In genomic region chr13:12228248-12228647, GRCm38 (mm10) we compare ENCODE assay signal across 25 mouse cellular contexts. TPM values are rescaled to one million over a fixed set of nuclear protein-coding genes. Genes with fewer than 3 reads are reported as not detected.
A peak's percentile ranks its signal among the peaks of the same experiment; 100 is the strongest.
DNase-seq lines count a peak whose midpoint lies in the region; ATAC-seq lines count a peak whose summit lies in the region.
"Had no signal": no experiment of that assay in that cellular context is flagged by ENCODE, and none has a peak within 500 bp of the region (broad histone marks: within the 10 kb centered on the region; RNA-seq: fewer than 3 reads in every experiment).

No protein-coding gene starts in this region.

- H3K27me3 ChIP-seq in embryonic facial prominence, embryonic 11.5 days (ENCODE audit: control insufficient read depth, insufficient read depth, low read length): no peaks in the 10 kb centered on the region
- H3K27me3 ChIP-seq in embryonic facial prominence, embryonic 10.5 days (replicated peaks; ENCODE audit: low read depth, poor library complexity, severe bottlenecking): no peaks in the 10 kb centered on the region
- no peaks in the 10 kb centered on the region for H3K27me3 ChIP-seq in kidney, embryonic 14.5 days (ENCODE audit: control insufficient read depth, insufficient read depth, low read length)
- H3K27me3 ChIP-seq in limb, embryonic 13.5 days: no peaks in the 10 kb centered on the region
- no peaks in the 10 kb centered on the region for H3K27me3 ChIP-seq in limb, embryonic 10.5 days (ENCODE audit: low read depth, poor library complexity, severe bottlenecking)
- H3K27me3 ChIP-seq: CH12.LX; embryonic facial prominence, embryonic 12.5 days; heart, embryonic 12.5 days; hindbrain, embryonic 13.5 days; limb, embryonic 12.5 days; liver, embryonic 13.5 days; stomach, embryonic 15.5 days had no signal

- no peak overlapping the region for H3K9ac ChIP-seq in embryonic facial prominence, embryonic 11.5 days (replicated peaks; ENCODE audit: low read length)
- no peak overlapping the region for H3K9ac ChIP-seq in kidney, embryonic 14.5 days (ENCODE audit: low read depth, low read length)
- H3K9ac ChIP-seq in limb, embryonic 13.5 days: no peak overlapping the region
- H3K9ac ChIP-seq: embryonic facial prominence, embryonic 12.5 days; heart, embryonic 12.5 days; hindbrain, embryonic 13.5 days; limb, embryonic 12.5 days; liver, embryonic 13.5 days; stomach, embryonic 15.5 days had no signal

- H3K4me1 ChIP-seq in embryonic facial prominence, embryonic 11.5 days (ENCODE audit: control insufficient read depth, insufficient read depth, low read length): no peaks in the 10 kb centered on the region
- H3K4me1 ChIP-seq in embryonic facial prominence, embryonic 10.5 days: no peaks in the 10 kb centered on the region
- H3K4me1 ChIP-seq in kidney, embryonic 14.5 days (ENCODE audit: control insufficient read depth, insufficient read depth, low read length): no peaks in the 10 kb centered on the region
- H3K4me1 ChIP-seq in limb, embryonic 13.5 days: no peaks in the 10 kb centered on the region
- H3K4me1 ChIP-seq in limb, embryonic 10.5 days: no peaks in the 10 kb centered on the region
- H3K4me1 ChIP-seq: embryonic facial prominence, embryonic 12.5 days; heart, embryonic 12.5 days; hindbrain, embryonic 13.5 days; limb, embryonic 12.5 days; liver, embryonic 13.5 days; stomach, embryonic 15.5 days had no signal

- no peaks in the 10 kb centered on the region for H3K9me3 ChIP-seq in embryonic facial prominence, embryonic 11.5 days (replicated peaks; ENCODE audit: control insufficient read depth, low read length)
- no peaks in the 10 kb centered on the region for H3K9me3 ChIP-seq in embryonic facial prominence, embryonic 10.5 days
- H3K9me3 ChIP-seq in kidney, embryonic 14.5 days (ENCODE audit: control insufficient read depth, low read length): no peaks in the 10 kb centered on the region
- H3K9me3 ChIP-seq in limb, embryonic 13.5 days: no peaks in the 10 kb centered on the region
- H3K9me3 ChIP-seq in limb, embryonic 10.5 days (replicated peaks): no peaks in the 10 kb centered on the region
- H3K9me3 ChIP-seq: embryonic facial prominence, embryonic 12.5 days; heart, embryonic 12.5 days; hindbrain, embryonic 13.5 days; limb, embryonic 12.5 days; liver, embryonic 13.5 days; stomach, embryonic 15.5 days had no signal

- H3K27ac ChIP-seq in embryonic facial prominence, embryonic 11.5 days (replicated peaks; ENCODE audit: low read depth, low read length): no peak overlapping the region
- H3K27ac ChIP-seq in embryonic facial prominence, embryonic 10.5 days (replicated peaks): no peak overlapping the region
- no peak overlapping the region for H3K27ac ChIP-seq in kidney, embryonic 14.5 days (ENCODE audit: low read depth, low read length)
- H3K27ac ChIP-seq in limb, embryonic 13.5 days: no peak overlapping the region
- no peak overlapping the region for H3K27ac ChIP-seq in limb, embryonic 10.5 days
- H3K27ac ChIP-seq: embryonic facial prominence, embryonic 12.5 days; heart, adult 2 months; hindbrain, embryonic 13.5 days; limb, embryonic 12.5 days; liver, embryonic 13.5 days; stomach, embryonic 15.5 days had no signal

- peaks cover 1% of the 10 kb centered on the region for H3K36me3 ChIP-seq in embryonic facial prominence, embryonic 11.5 days (replicated peaks; ENCODE audit: control insufficient read depth, insufficient read depth, low read depth, low read length)
- H3K36me3 ChIP-seq in embryonic facial prominence, embryonic 10.5 days (replicated peaks): peaks cover 98% of the 10 kb centered on the region
- H3K36me3 ChIP-seq in kidney, embryonic 14.5 days (ENCODE audit: control insufficient read depth, insufficient read depth, low read length): peaks cover 66% of the 10 kb centered on the region
- H3K36me3 ChIP-seq in limb, embryonic 13.5 days: peaks cover 81% of the 10 kb centered on the region
- peaks cover 99% of the 10 kb centered on the region for H3K36me3 ChIP-seq in limb, embryonic 10.5 days

- no peak overlapping the region for H3K4me3 ChIP-seq in embryonic facial prominence, embryonic 11.5 days (ENCODE audit: low read depth, low read length)
- H3K4me3 ChIP-seq in embryonic facial prominence, embryonic 10.5 days: no peak overlapping the region
- H3K4me3 ChIP-seq in kidney, embryonic 14.5 days (ENCODE audit: low read length): no peak overlapping the region
- H3K4me3 ChIP-seq in limb, embryonic 13.5 days: no peak overlapping the region
- H3K4me3 ChIP-seq in limb, embryonic 10.5 days: no peak overlapping the region
- H3K4me3 ChIP-seq: embryonic facial prominence, embryonic 12.5 days; heart, adult 2 months; heart, embryonic 12.5 days; hindbrain, embryonic 13.5 days; limb, embryonic 12.5 days; liver, embryonic 13.5 days; stomach, embryonic 15.5 days had no signal

- DNase-seq in embryonic facial prominence, embryonic 11.5 days (ENCODE audit: low spot score): no peak
- DNase-seq in embryonic facial prominence, embryonic 10.5 days (ENCODE audit: low spot score): no peak
- peak; percentile 37 for DNase-seq in kidney, adult 18-20 months
- no peak for DNase-seq in limb, embryonic 10.5 days (ENCODE audit: low spot score)
- no peak for DNase-seq in frontal cortex, postnatal 25 days (ENCODE audit: low spot score in 2 of 2)
- DNase-seq: adrenal gland, postnatal 10 days; cerebellum, adult 8-10 months; cerebellum, postnatal 25 days; gastrocnemius, postnatal 14 days; heart, adult 2 months; heart, postnatal 4 days; liver, embryonic 13.5 days; lung, postnatal 14 days; midbrain, embryonic 14.5 days; right cerebral cortex, postnatal 14 days had no signal

- H3K4me2 ChIP-seq in embryonic facial prominence, embryonic 11.5 days (ENCODE audit: low read depth, low read length): no peak overlapping the region
- H3K4me2 ChIP-seq in kidney, embryonic 14.5 days (replicated peaks; ENCODE audit: low read depth, low read length): no peak overlapping the region
- H3K4me2 ChIP-seq in limb, embryonic 13.5 days (replicated peaks): no peak overlapping the region
- H3K4me2 ChIP-seq: embryonic facial prominence, embryonic 12.5 days; heart, embryonic 12.5 days; hindbrain, embryonic 13.5 days; limb, embryonic 12.5 days; liver, embryonic 13.5 days; stomach, embryonic 15.5 days had no signal

- 86% methylated on average over 4 of the region's 4 CpGs for WGBS in embryonic facial prominence, embryonic 11.5 days
- WGBS in embryonic facial prominence, embryonic 10.5 days: 87% methylated on average over 4 of the region's 4 CpGs
- WGBS in kidney, embryonic 14.5 days: 88% methylated on average over 4 of the region's 4 CpGs
- WGBS in limb, embryonic 13.5 days: 69% methylated on average over 4 of the region's 4 CpGs
- 95% methylated on average over 4 of the region's 4 CpGs for WGBS in limb, embryonic 10.5 days

- ATAC-seq in embryonic facial prominence, embryonic 11.5 days (replicated peaks; ENCODE audit: insufficient number of reproducible peaks, low FRiP score, low TSS enrichment, low read depth): 0 out of 2 replicates have a peak, but pooled peaks have one; percentile 62
- ATAC-seq in kidney, embryonic 14.5 days (ENCODE audit: low FRiP score, low TSS enrichment): no peak
- ATAC-seq in limb, embryonic 13.5 days (ENCODE audit: low FRiP score, low read depth): peak; percentile 57; the same call in 1 of the 2 replicates
- ATAC-seq: forebrain, embryonic 14.5 days; intestine, embryonic 16.5 days had no signal

RNA-seq across cellular contexts. Expression of gene Mtr, which starts 29.7 kb away (rescaled TPM):
- polyA plus RNA-seq in embryonic facial prominence, embryonic 11.5 days (2014; fragmentation: Nextera tagmentation; extraction: Ambion mirVana): 18.2 and 19.5 TPM in 2 replicates
- 22.3 and 22.6 TPM in 2 replicates for polyA plus RNA-seq in embryonic facial prominence, embryonic 10.5 days (2016; fragmentation: Nextera tagmentation; extraction: Ambion mirVana)
- polyA plus RNA-seq in kidney, embryonic 14.5 days (2014; fragmentation: Nextera tagmentation; extraction: Ambion mirVana): 7.2 and 19.7 TPM in 2 replicates
- 18.7 and 20.3 TPM in 2 replicates for polyA plus RNA-seq in limb, embryonic 13.5 days (2015; fragmentation: Nextera tagmentation; extraction: Ambion mirVana)
- 19.2 and 26.7 TPM in 2 replicates for polyA plus RNA-seq in limb, embryonic 10.5 days (2016; fragmentation: Nextera tagmentation; extraction: Ambion mirVana)
